Mouse (Mus musculus) urinary bladder, adult 18-20 months (tissue): ENCODE results near the gene Ano6.
A peak's percentile ranks its signal among the peaks of the same experiment; 100 is the strongest.

Experiments
- DNase-seq, 2 experiments: peaks; one replicate each; pipeline ENCODE4 v3.0.0; 2022; ENCODE audit warnings: low spot score in 2 of 2, mixed read lengths in 2 of 2

Ano6 gene

DNA sequence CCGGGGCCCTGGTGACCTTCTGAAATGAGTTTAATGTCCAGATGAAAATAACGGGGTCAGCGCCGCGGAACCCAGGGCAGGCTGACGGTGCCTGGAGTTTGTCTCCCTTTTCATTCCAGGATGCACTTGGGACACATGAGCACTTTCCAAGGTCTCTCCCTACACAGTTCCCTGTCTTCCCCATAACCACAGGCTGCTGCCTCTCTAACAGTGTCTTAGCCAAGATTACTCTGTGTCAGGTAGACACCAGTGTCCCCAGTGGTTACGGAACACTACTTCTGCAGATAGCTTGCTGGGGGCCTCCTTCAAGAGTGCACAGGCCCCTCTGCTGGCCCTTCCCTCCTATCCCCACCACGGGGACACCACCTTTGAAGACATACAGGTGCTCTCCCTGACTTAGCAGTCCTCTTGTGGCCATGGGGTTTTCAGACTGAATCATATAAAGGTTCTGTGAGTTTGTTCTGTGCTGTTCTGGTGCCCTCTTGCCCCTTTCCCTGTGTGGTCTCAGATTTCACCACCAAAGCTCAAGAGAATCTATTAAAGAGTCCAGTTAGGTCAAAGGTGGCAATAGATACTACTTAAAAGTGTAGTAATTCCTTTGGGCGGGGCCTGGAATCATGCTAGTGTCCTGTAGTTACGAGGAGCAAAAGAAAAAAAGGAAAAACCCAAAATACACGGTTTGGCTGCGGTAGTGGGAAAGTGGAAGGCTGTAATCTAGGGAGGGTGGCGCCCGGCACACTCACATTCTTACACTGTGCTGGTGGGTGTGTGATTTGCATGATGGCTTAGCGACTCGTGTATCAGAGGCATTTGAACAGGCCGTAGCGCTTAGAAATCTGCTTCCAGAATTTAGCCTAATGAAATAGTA lies 95.5 kb downstream of the Ano6 start:
- DNase-seq, result no peak

DNA sequence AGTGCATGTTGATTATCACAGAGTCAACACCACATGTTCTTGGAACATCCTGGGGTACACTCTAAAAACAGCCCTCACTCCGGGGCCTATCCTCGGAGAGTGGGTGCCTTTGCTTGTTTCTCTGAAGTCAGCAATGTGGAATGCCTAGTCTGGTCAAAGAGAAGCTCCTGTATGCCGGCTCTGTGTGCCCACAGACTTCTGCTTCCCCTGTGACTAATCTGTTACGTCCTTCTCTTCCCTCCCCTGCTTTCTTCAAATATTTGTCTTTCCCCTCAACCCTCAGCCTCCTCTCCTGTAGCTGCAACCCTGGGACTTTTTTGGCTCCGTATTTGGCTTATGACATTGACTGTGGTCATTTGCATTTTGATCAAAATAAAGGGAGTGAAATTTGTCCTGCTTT lies 96.7 kb downstream of the Ano6 start:
- DNase-seq, result peak in 1 of 2 experiments; percentile 37

DNA sequence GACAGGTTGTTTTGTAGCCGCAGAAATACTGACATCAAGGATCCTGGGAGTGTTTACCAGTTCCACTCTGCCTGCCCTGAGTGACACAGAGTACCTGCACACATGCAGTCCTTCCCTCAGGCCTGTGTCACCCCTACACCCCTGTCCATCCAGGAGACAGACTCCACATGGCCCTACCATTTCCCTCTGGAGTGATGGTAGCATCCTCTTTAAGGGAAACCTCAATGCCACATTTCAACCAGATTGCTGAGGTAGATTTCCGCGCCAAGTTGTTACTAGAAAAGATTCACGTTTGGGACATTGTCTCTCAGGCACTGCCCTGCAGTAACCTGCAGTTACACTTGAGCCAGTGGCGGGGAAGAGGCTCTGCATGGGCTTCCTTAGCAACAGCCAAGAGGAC lies 97.9 kb downstream of the Ano6 start:
- DNase-seq, result no peak

DNA sequence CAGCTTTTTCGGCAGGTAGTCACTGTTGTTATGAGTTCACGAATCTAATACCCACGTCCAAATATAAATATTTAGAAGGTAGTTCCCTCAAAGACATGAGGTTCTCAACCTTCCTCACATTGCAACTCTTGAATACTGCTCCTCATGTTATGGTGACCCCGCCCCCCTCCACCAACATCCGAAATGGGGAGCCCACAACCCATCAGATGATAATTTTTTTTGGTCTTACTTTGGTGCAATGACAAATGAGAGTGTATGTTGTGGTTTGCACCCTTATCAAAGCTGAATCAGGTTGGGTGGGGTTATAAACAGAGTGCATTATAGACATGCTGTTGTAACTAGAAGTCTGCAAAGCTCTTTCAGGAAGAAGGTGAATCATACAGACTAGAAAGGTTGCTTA lies 99.7 kb downstream of the Ano6 start:
- no peak for DNase-seq

DNA sequence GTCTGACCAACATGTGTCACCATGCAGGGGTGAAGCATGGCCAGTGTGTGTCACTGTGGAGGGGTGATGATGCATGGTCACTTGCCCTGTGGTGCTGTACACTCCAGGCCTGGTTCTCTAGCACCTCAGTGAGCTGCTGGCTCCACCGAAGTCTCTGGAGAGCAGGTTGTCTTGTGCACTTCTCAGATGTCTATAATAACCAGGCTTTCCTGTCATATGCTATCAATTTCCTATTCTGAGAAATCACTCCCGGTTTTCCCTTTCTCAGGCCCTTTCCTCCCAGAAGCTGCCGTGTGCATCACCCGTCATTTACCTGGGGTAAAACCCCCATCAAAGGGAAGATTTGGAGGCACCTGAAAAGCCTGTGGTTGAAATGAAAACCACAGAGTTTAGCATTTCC lies 101.5 kb downstream of the Ano6 start:
- no peak for DNase-seq

DNA sequence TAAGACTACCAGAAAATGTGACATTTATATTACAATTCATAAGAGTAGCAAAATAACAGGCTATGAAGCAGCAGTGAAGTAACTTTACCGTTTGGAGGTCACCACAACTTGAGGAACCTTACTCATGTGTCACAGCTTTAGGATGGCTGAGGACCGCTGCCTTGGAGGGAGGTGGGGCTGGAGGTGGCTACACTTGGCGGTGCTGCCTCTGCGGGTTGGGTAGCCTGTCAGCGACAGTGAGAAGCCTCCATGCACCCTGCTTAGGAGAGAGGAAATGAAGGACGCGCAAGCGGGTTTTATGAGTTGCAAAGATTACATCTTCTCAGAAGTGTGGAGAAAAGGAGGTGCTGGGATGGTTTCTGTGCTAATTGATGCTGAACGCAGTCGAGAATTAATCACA lies 102.3 kb downstream of the Ano6 start:
- no peak for DNase-seq

DNA sequence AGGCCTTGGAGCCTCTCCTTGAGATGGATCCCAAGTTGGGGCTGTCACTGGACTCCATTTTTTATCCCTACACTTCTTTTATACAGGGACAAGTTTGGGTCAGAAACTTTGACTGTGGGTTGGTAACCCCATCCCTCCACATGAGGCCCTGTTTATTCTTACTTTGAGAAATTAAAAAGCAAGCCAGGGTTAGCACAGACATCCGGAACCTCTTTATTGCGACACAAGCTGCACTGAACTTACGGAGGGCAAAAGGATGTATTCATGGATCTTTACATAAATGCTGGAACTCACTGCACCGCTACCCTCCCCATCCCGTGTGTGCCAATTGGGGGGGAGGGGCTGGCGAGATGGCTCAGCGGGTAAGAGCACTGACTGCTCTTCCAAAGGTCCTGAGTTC lies 105.1 kb downstream of the Ano6 start:
- DNase-seq, result no peak

DNA sequence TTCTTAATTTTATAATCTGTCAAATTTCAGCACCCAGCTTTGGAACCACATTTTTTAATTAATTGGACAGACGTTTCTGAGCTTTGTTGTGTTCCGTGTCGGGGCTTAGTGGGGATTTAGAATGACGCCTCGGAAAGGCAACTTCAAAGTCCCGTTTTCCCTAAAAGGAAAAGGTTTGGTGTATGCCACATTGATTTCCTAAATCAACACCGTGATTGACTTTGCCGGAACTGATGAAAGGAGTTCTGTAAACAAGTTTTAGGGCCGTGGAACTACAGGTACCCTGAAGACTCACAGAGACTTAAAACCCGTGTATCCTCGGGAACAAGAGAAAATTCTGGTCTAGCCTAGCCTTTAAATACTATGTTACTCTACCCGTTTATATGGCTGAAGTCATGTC lies 107.0 kb downstream of the Ano6 start:
- no peak for DNase-seq

DNA sequence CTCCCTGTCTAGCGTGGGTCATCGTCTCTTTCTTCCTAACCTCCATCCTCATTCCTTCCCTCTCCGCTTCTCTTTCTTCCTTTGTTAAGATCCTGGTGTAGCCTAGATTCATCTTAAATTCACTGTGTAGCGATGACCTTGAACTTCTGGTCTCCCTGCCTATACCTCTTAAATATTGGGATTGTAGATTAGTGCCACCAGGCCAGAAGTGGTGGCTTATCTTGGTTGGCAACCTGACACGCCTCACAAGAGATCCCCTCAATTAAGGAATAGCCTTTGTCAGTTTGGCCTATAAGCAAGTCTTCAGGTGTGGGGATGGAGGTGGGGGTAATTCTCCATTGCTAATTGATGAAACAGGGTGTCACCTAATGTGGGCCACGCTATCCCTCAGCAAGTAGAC lies 107.8 kb downstream of the Ano6 start:
- DNase-seq, result no peak

DNA sequence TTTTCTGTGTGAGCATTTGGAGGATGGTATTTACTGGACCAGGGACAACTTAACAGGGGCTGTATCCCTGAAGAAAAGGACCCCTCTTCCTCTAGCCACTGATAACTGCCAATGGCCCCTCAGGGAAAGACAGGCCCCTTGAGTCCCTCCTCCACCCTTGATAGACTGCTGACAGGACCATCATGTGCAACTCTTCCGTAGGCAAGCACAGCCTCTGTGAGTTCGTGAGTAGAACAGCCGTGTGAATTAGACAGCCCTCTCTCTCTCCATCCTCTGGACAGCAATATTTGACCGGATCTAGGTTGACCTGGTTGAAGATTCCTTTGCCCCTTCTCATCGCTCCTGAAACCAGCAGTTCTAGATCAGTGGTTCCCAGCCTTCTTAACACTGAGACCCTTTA lies 111.8 kb downstream of the Ano6 start:
- no peak for DNase-seq

DNA sequence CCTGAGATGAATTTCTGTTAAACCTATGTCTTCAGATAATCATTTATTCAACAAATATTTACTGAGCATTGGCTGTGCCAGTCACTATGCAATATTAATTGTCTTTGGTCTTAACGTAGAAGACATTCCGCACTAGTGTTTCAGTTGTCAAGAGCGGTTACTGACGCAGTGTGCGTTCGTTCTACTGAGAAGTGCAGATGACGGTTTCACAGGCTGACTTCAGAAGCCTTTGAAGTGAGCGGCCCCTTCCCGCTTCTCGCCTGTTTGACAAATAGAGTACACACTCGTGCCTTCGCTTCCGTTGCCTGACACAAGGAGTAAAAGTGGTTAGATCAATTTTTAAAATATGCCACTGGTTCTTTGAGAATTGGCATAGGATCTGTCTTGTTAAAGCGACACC lies 113.6 kb downstream of the Ano6 start:
- no peak for DNase-seq

DNA sequence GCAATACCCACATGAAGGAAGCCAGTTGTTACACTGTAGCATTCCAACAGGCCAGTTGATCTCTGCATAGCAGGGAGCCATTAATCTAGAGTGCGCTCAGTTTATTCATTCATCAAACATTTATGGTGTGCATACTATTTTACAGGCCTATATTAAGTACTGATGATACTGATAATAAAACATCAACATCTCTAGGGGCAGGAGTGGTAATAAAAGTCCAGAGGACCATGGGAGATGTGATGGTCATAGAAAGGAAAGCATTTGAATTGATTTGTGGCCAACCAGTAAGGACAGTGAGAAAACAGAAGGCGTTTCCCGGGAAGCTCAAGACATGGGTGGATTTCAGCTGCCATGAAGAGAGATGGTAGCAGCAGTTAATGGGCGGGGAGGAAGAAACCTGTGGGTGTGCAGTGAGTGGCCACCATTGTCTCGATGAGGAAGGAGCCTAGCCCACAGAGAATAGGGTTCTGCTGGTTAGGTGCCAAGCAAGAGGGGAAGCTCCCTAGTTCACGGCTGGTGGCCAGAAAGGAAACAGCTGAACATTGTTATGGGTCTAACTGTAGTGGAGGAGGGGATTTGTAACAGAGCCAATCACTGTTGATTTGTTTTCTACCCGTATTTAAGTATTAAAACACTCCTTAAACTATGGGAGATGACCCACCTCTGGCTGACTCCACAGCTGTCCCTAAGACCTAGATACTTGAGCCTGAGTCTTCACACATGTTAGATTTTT lies 115.5 kb downstream of the Ano6 start:
- DNase-seq, result no peak

DNA sequence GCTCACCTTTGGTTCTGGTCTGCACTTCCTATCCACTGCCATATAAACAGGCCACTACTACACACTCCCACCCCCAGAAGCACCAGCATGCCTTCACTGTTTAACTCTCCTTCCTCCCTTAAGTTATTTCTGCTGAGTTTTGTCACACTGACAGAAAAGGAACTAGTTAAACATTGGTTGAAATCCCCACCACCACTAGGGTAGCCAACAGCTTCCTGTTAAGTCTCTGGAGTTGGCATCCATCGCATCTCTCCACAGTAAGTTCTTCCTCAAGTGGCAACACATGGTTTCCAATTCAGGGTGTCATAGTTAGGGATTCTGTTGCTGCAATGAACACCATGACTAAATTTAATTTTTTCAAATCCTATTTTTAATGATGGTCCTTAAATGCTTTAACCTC lies 116.2 kb downstream of the Ano6 start:
- no peak for DNase-seq

DNA sequence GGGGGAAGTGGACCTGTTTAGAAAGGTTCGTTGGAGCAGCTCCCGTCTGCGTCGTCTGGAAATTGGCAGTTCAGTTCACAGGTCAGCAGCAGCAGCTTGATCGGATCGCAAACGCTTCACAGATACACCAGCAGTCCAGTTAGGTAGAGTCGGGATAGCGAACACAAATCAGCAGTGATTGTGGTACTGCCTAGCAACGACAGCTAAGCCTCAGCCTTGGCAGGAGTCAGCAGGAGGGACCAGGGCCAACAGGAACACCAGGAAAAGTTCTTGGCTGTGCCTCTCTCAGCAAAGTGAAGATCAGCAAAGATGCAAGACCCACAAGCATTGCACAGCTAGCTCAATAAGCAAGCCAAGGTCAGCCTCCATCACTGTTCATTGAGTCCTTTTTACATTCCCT lies 116.7 kb downstream of the Ano6 start:
- peak in 1 of 2 experiments; percentile 57 for DNase-seq

DNA sequence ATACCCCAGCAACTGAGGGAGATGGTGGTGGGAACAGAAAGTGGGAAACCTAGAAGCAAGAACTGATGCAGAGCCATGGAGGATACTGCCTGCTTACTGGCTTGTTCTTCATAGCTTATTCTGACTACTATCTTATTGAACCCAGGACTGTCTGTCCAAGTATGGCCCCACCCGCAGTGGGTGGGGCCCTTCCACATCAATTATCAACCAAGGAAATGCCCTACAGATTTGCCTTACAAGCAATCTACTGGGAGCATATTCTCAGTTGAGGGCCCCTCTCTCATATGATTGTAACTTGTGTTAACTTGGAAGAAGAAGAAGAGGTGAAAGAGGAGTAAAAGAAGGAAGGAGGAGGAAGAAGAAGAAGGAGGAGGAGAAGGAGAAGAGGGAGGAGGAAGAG lies 117.3 kb downstream of the Ano6 start:
- DNase-seq, result no peak

DNA sequence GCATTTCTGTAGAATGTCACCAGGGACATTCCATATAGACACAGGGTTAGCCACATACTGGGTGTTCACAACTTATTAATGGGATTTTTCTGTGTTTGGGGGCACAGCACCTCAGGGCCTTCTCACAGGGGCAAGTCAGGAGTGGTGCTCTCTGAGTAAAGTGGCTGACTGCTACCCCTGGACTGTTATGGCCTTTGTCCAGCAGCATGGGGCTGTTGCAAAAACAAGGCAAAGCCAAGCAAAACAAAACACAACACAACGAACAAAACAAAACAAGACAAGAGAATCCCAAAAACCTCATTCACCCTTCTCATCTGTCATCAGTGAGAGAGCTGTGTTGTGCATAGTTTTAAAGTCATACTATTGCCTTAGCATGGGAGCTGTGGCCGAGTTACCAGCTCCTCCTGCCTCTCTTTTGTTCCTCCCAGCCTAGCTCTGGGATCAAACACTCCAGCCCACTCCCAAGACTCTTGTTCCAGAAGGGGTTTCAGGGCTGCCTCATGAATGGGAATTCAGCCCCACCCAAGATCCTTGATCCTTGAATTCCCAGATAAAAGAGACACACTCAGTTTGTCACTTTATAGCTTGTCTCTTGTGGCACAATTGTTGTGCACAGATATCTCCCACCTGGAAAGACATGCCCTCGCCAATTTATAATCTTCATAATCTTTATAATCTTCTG lies 119.6 kb downstream of the Ano6 start:
- no peak for DNase-seq

DNA sequence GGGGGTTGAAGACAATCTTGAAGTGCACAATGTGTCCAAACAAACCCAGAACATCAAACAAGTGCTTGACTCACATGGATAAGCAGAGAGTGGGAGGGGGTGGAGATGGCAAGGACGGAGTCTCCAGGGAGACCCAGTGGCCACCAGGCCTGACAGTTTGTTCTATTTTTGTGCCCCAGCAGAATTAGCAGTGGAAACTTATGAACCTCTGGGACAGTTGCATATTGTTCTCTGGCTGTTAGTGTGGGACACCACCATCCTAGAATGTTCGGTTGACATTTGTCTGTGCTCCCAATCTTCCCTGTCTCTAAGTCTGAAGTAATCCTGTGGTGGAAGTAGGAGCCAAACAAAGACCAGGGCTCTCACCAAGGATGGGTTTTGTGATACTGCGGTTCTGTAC lies 124.3 kb downstream of the Ano6 start:
- no peak for DNase-seq

DNA sequence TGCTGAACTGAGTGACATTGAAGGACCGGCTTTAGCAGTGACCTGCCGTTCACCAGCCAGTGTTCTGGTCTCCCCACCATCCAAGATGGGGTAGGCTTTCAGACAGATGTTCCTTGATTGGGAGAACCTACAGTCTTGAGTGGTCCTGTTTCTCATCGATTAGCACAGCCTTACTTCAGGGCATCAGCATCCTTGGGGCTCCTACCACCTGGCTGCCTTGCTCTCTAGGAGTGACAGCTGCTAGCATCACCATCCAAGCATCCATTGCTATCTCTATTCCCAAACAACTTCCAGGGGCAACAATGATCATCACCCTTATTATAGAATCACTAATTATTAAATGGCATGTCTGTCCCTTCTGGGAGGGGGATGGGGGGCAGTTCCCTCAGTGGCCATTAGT lies 124.8 kb downstream of the Ano6 start:
- DNase-seq, result no peak

DNA sequence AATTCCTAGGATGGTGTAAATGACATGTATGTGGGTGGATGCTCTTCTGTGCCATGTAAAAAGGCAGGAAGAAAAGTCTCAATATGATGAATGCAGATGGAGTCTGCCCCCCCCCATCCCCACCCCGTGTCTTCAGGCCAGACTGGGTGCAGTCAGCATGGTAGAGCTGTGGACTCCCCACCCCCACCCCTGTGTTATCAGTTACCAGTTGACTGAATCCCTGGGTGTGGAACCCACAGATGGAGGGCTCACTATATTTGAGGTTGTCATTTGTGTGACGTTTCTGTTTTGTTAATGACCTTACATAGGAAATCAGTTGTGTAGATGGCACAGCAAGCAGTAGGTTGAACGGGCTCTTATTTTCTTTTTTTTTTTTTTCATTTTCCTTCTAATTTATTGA lies 126.7 kb downstream of the Ano6 start:
- no peak for DNase-seq

DNA sequence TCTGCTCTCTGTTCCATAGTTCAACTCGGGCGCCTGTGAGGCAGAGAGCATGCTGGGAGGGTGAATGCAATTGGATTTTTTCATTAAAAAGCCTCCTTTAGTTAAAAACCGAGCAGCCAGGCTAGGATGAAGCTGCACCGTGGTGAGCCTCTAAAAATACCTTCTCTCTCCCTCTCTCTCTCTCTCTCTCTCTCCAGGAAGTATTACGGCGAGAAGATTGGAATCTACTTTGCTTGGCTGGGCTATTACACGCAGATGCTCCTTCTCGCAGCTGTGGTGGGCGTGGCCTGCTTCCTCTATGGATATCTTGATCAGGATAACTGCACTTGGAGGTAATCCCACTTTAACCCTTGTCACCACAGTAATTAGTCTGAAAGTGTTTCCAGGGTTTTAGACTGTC lies 129.4 kb downstream of the Ano6 start:
- DNase-seq, result no peak

DNA sequence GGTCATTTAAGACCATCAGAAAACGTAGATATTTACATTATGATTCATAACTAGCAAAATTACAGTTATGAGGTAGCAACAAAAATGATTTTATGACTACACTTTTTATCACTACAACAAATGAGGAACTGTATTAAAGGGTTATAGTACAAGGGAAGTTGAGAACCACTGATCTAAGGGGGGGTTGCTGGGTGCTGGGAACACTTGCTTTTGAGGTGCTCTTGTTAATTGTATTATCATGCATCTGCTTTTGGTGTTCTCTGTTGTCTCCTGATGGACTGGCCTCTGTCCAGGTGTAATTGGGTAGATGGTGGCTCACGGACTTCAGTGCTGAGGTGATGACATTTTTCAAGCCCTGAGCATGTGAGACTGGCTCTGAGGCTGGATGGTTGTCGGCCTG lies 130.4 kb downstream of the Ano6 start:
- no peak for DNase-seq

DNA sequence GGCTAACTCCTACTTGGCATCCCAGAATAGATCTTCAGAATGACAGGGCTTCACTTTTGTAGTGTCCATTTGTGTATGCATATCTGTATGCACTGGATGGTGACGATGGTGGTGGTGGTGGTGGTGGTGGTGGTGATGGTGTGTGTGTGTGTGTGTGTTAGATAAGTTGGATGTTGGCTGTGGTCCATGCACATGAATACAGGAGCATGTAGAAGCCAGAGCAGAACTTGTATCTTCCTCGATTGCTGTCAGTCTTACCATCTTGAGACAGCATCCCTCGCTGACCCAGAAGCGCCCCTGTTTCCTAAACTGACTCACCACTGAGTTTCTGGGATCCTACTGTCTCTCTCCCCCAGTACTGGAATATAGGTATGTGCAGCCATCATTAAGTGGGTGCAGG lies 131.0 kb downstream of the Ano6 start:
- no peak for DNase-seq

DNA sequence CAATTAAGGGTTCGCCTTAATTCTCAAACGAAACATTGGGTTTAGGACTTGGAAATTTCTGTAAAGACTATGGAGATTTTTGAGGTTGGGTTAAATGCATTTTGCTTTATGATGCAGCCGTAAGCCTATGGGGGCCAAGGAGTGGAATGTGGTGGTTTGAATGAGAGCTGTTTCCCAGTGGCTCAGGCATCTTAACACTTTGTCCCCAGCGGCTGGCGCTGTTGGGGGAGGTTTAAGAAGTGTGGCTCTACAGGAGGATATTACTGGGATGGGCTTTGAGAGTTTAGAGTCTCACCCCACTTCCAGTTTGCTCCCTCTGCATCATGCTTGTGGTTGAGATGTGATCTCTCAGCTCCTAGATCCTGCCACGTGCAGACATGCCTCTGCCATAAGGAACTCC lies 131.9 kb downstream of the Ano6 start:
- no peak for DNase-seq
